Mouse (Mus musculus) hindbrain, embryonic 14.5 days (tissue): ENCODE data around the gene Ctnnbl1. TPM values are rescaled to one million over a fixed set of nuclear protein-coding genes. Genes with fewer than 3 reads are reported as not detected.
A peak's percentile ranks its signal among the peaks of the same experiment; 100 is the strongest.

ENCODE experiments used
- ATAC-seq: fragments of 200-750 bp; cut with Nextera tagmentation; 2 replicates; pipeline ENCODE4 v1.8.0; 2017; ENCODE audit warnings: moderate number of reproducible peaks, mild to moderate bottlenecking, moderate TSS enrichment, moderate library complexity; ENCODE audit not compliant: low FRiP score
- DNase-seq: peaks from one replicate; pipeline ENCODE4 v3.0.0-alpha.2; 2015; ENCODE audit warnings: low spot score
- H3K27ac ChIP-seq: fragments of 300-500 bp; sonication (generic); 2 replicates; pipeline ENCODE4 v1.5.1; 2014; ENCODE audit warnings: mild to moderate bottlenecking, moderate library complexity
- H3K27me3 ChIP-seq: fragments of 300-500 bp; sonication (generic); 2 replicates; pipeline ENCODE4 v1.6.1; 2014; ENCODE audit warnings: mild to moderate bottlenecking, low read length, mixed read lengths; ENCODE audit not compliant: control insufficient read depth, insufficient read depth
- H3K36me3 ChIP-seq: fragments of 300-500 bp; sonication (generic); replicated peaks from 2 replicates; pipeline ENCODE4 v1.6.1; 2014; ENCODE audit not compliant: control insufficient read depth, insufficient read depth
- H3K4me1 ChIP-seq: fragments of 300-500 bp; sonication (generic); replicated peaks from 2 replicates; pipeline ENCODE4 v1.6.1; 2014; ENCODE audit warnings: antibody characterized with exemption, low read length, mixed read lengths; ENCODE audit not compliant: control insufficient read depth, insufficient read depth
- H3K4me2 ChIP-seq: fragments of 300-500 bp; sonication (generic); replicated peaks from 2 replicates; pipeline ENCODE4 v1.6.1; 2014; ENCODE audit warnings: mild to moderate bottlenecking, moderate library complexity
- H3K4me3 ChIP-seq: fragments of 300-500 bp; sonication (generic); replicated peaks from 2 replicates; pipeline ENCODE4 v1.5.1; 2014; ENCODE audit warnings: mild to moderate bottlenecking, low read length
- H3K9ac ChIP-seq: fragments of 300-500 bp; sonication (generic); 2 replicates; pipeline ENCODE4 v1.6.1; 2014
- H3K9me3 ChIP-seq: fragments of 300-500 bp; sonication (generic); 2 replicates; pipeline ENCODE4 v1.6.1; 2016; ENCODE audit warnings: low read length; ENCODE audit not compliant: control insufficient read depth
- WGBS: fragments of 180-500 bp; shearing (Covaris S2); extraction: QIAGEN DNeasy Blood & Tissue Kit; methylation state at CpG from one replicate; pipeline ENCODE4 v1.1.7; 2014; 5-methylcytosine and 5-hydroxymethylcytosine counted together
- polyA plus RNA-seq: library from polyadenylated mRNA; unstranded; fragments of >200 nt; fragmentation: Nextera tagmentation; extraction: Ambion mirVana; gene quantifications from 2 replicates; pipeline ENCODE4 v1.2.1, GENCODE M21; 2014

Gene Ctnnbl1
- polyA plus RNA-seq, 1 experiment from 2014 or later, result 53.3 TPM

- 59% methylated on average over 6 of the region's 6 CpGs for WGBS
- no peak overlapping the region for H3K4me2 ChIP-seq
- ATAC-seq (0 out of 2 replicates have a peak, but pooled peaks have one; percentile 14), DNase-seq (no peak)
- H3K9me3 ChIP-seq, result no peaks in the 10 kb centered on the region
- H3K27me3 ChIP-seq, result no peaks in the 10 kb centered on the region
- H3K27ac ChIP-seq, result peak overlapping the region; percentile 41
- H3K4me3 ChIP-seq, result no peak overlapping the region
- H3K36me3 ChIP-seq, result peaks cover 4% of the 10 kb centered on the region; the same call in 1 of the 2 replicates
- H3K4me1 ChIP-seq, result peaks cover 19% of the 10 kb centered on the region; the same call in 1 of the 2 replicates
- H3K9ac ChIP-seq, result no peak overlapping the region
These were observed 103.9 kb downstream of the Ctnnbl1 start for GRCm38 (mm10) chr2:157841121-157841520.

- Histone ChIP-seq H3K9ac (no peak overlapping the region), H3K27ac (no peak overlapping the region), H3K4me3 (no peak overlapping the region), H3K4me2 (no peak overlapping the region), H3K36me3 (no peaks in the 10 kb centered on the region), H3K4me1 (peaks cover 20% of the 10 kb centered on the region; the same call in 1 of the 2 replicates), H3K27me3 (no peaks in the 10 kb centered on the region), H3K9me3 (no peaks in the 10 kb centered on the region)
- 83% methylated on average over 2 of the region's 2 CpGs for WGBS
- ATAC-seq (no peak), DNase-seq (no peak)
These were observed 107.5 kb downstream of the Ctnnbl1 start for GRCm38 (mm10) chr2:157844746-157845145.

- H3K9ac ChIP-seq, result no peak overlapping the region
- H3K36me3 ChIP-seq, result no peaks in the 10 kb centered on the region
- H3K27ac ChIP-seq, result no peak overlapping the region
- no peak overlapping the region for H3K4me3 ChIP-seq
- H3K9me3 ChIP-seq, result no peaks in the 10 kb centered on the region
- ATAC-seq (no peak), DNase-seq (no peak)
- H3K27me3 ChIP-seq, result no peaks in the 10 kb centered on the region
- H3K4me1 ChIP-seq, result peaks cover 20% of the 10 kb centered on the region; the same call in 1 of the 2 replicates
- no peak overlapping the region for H3K4me2 ChIP-seq
- WGBS, result 87% methylated on average over 5 of the region's 5 CpGs
These were observed 108.6 kb downstream of the Ctnnbl1 start for GRCm38 (mm10) chr2:157845831-157846230.

GRCm38 (mm10) chr2:157853135-157853534 lies 115.9 kb downstream of the Ctnnbl1 start:
- H3K9ac ChIP-seq, result no peak overlapping the region
- DNase-seq (no peak), ATAC-seq (no peak)
- no peaks in the 10 kb centered on the region for H3K36me3 ChIP-seq
- peaks cover 5% of the 10 kb centered on the region; the same call in 1 of the 2 replicates for H3K4me1 ChIP-seq
- no peaks in the 10 kb centered on the region for H3K9me3 ChIP-seq
- no peak overlapping the region for H3K27ac ChIP-seq
- no peak overlapping the region for H3K4me2 ChIP-seq
- WGBS, result 94% methylated on average over 3 of the region's 3 CpGs
- no peak overlapping the region for H3K4me3 ChIP-seq
- H3K27me3 ChIP-seq, result no peaks in the 10 kb centered on the region

- DNase-seq, result no peak
- ATAC-seq, result no peak
- WGBS, result 85% methylated on average over 6 of the region's 6 CpGs
- H3K4me3 ChIP-seq, result no peak overlapping the region
- H3K27ac ChIP-seq, result no peak overlapping the region
- peaks cover 11% of the 10 kb centered on the region for H3K4me1 ChIP-seq
- no peaks in the 10 kb centered on the region for H3K36me3 ChIP-seq
- no peak overlapping the region for H3K4me2 ChIP-seq
- H3K27me3 ChIP-seq, result no peaks in the 10 kb centered on the region
- H3K9ac ChIP-seq, result no peak overlapping the region
- H3K9me3 ChIP-seq, result no peaks in the 10 kb centered on the region
These were observed 118.6 kb downstream of the Ctnnbl1 start for GRCm38 (mm10) chr2:157855814-157856213.

- WGBS, result 64% methylated on average over 3 of the region's 3 CpGs
- no peaks in the 10 kb centered on the region for H3K36me3 ChIP-seq
- no peak overlapping the region for H3K4me2 ChIP-seq
- peaks cover 21% of the 10 kb centered on the region for H3K4me1 ChIP-seq
- no peaks in the 10 kb centered on the region for H3K27me3 ChIP-seq
- no peaks in the 10 kb centered on the region for H3K9me3 ChIP-seq
- H3K9ac ChIP-seq, result no peak overlapping the region
- DNase-seq, result no peak
- no peak overlapping the region for H3K4me3 ChIP-seq
- no peak overlapping the region for H3K27ac ChIP-seq
- ATAC-seq, result no peak
These were observed 120.3 kb downstream of the Ctnnbl1 start for GRCm38 (mm10) chr2:157857496-157857895.

- Histone ChIP-seq H3K4me2 (no peak overlapping the region), H3K36me3 (no peaks in the 10 kb centered on the region), H3K9ac (no peak overlapping the region), H3K27me3 (no peaks in the 10 kb centered on the region), H3K4me3 (no peak overlapping the region), H3K9me3 (no peaks in the 10 kb centered on the region), H3K4me1 (peaks cover 21% of the 10 kb centered on the region), H3K27ac (peak overlapping the region; percentile 63)
- WGBS, result 83% methylated on average over 7 of the region's 7 CpGs
- ATAC-seq (no peak), DNase-seq (no peak)
These were observed 121.1 kb downstream of the Ctnnbl1 start for GRCm38 (mm10) chr2:157858317-157858716.

- no peaks in the 10 kb centered on the region for H3K36me3 ChIP-seq
- WGBS, result 76% methylated on average over 8 of the region's 8 CpGs
- peaks cover 21% of the 10 kb centered on the region for H3K4me1 ChIP-seq
- no peak for DNase-seq
- H3K4me3 ChIP-seq, result no peak overlapping the region
- no peak for ATAC-seq
- H3K27me3 ChIP-seq, result no peaks in the 10 kb centered on the region
- H3K4me2 ChIP-seq, result no peak overlapping the region
- no peak overlapping the region for H3K9ac ChIP-seq
- no peaks in the 10 kb centered on the region for H3K9me3 ChIP-seq
- peak overlapping the region; percentile 63 for H3K27ac ChIP-seq
These were observed 122.0 kb downstream of the Ctnnbl1 start for GRCm38 (mm10) chr2:157859046-157859701.

GRCm38 (mm10) chr2:157861273-157861944 lies 124.2 kb downstream of the Ctnnbl1 start:
- Histone ChIP-seq H3K9me3 (no peaks in the 10 kb centered on the region), H3K4me3 (no peak overlapping the region), H3K9ac (no peak overlapping the region), H3K4me2 (no peak overlapping the region), H3K27ac (peak overlapping the region; percentile 29), H3K36me3 (no peaks in the 10 kb centered on the region), H3K27me3 (no peaks in the 10 kb centered on the region), H3K4me1 (peaks cover 21% of the 10 kb centered on the region)
- ATAC-seq (no peak), DNase-seq (no peak)
- WGBS, result 56% methylated on average over 10 of the region's 10 CpGs
